Mouse (Mus musculus) erythroid progenitor cell, adult 5-6 weeks (primary cell): ENCODE measurements around the gene Sept9. TPM values are rescaled to one million over a fixed set of nuclear protein-coding genes. Genes with fewer than 3 reads are reported as not detected.

Experiments used
- ATAC-seq: replicated peaks from 2 replicates; pipeline ENCODE4 v1.8.0; 2016; ENCODE audit warnings: moderate number of reproducible peaks, mild to moderate bottlenecking, moderate TSS enrichment, inconsistent platforms; ENCODE audit not compliant: poor library complexity, low FRiP score, severe bottlenecking
- total RNA-seq, 2 experiments: library from RNA; stranded (forward) in 1 of 2; stranded (reverse) in 1 of 2; fragments of 150-400 nt in 1 of 2; fragments of 186-747, 209-891 nt in 1 of 2; gene quantifications; 2 replicates each; pipeline versions ENCODE4 v1.2.3 to v1.2.4; 2015 to 2017; ENCODE audit warnings: low replicate concordance in 2 of 2

Sept9 gene
- total RNA-seq, 2 experiments from 2014 or later, result 15.1 to 16.0 TPM

GRCm38 (mm10) chr11:117242339-117243084 lies 43.1 kb downstream of the Sept9 start:
- no peak for ATAC-seq

- no peak for ATAC-seq
These were observed 44.3 kb downstream of the Sept9 start for GRCm38 (mm10) chr11:117243536-117244290.

GRCm38 (mm10) chr11:117245041-117245725 lies 45.7 kb downstream of the Sept9 start:
- no peak for ATAC-seq

- no peak for ATAC-seq
These were observed 46.4 kb downstream of the Sept9 start for GRCm38 (mm10) chr11:117245846-117246245.

- ATAC-seq, result no peak
These were observed 46.8 kb downstream of the Sept9 start for GRCm38 (mm10) chr11:117246286-117246685.

GRCm38 (mm10) chr11:117246981-117247431 lies 47.5 kb downstream of the Sept9 start:
- ATAC-seq, result no peak

GRCm38 (mm10) chr11:117247541-117247940 lies 48.1 kb downstream of the Sept9 start:
- ATAC-seq, result no peak

GRCm38 (mm10) chr11:117248734-117249248 lies 49.3 kb downstream of the Sept9 start:
- no peak for ATAC-seq

- no peak for ATAC-seq
These were observed 50.0 kb downstream of the Sept9 start for GRCm38 (mm10) chr11:117249282-117249984.

GRCm38 (mm10) chr11:117249985-117250928 lies 50.8 kb downstream of the Sept9 start:
- no peak for ATAC-seq

GRCm38 (mm10) chr11:117251755-117252154 lies 52.3 kb downstream of the Sept9 start:
- no peak for ATAC-seq

GRCm38 (mm10) chr11:117252846-117253245 lies 53.4 kb downstream of the Sept9 start:
- ATAC-seq, result no peak

GRCm38 (mm10) chr11:117254161-117255107 lies 55.0 kb downstream of the Sept9 start:
- no peak for ATAC-seq

- ATAC-seq, result no peak
These were observed 55.6 kb downstream of the Sept9 start for GRCm38 (mm10) chr11:117255108-117255489.

GRCm38 (mm10) chr11:117256088-117256487 lies 56.6 kb downstream of the Sept9 start:
- ATAC-seq, result no peak

GRCm38 (mm10) chr11:117256840-117257239 lies 57.4 kb downstream of the Sept9 start:
- ATAC-seq, result no peak

- no peak for ATAC-seq
These were observed 57.8 kb downstream of the Sept9 start for GRCm38 (mm10) chr11:117257266-117257665.

GRCm38 (mm10) chr11:117257842-117258241 lies 58.4 kb downstream of the Sept9 start:
- ATAC-seq, result no peak
